Mouse (Mus musculus): ENCODE results near the gene Cpeb2.
A peak's percentile ranks its signal among the peaks of the same experiment; 100 is the strongest.

The Cpeb2 gene

DNA sequence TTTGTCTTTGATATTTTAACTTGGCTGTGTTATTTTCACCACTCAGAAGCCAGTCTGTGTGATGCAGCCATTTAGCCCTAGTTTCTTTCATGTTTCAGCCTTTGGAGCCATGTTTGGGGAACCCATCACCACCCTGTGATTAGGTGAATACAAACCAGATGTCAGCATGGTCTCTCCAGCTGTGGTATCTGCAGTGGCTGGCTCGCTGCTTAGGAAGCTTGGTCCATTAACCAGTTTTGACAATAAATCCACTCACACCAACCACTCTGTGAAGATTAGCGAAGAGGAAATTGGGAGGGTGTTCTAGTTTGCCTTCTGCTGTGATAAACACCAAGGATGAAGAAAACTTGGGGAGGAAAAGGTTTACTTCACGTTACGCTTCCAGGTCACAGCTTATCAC lies 92.6 kb downstream of the Cpeb2 start:
- no peak for DNase-seq (ENCODE audit: low read depth, low spot score)

DNA sequence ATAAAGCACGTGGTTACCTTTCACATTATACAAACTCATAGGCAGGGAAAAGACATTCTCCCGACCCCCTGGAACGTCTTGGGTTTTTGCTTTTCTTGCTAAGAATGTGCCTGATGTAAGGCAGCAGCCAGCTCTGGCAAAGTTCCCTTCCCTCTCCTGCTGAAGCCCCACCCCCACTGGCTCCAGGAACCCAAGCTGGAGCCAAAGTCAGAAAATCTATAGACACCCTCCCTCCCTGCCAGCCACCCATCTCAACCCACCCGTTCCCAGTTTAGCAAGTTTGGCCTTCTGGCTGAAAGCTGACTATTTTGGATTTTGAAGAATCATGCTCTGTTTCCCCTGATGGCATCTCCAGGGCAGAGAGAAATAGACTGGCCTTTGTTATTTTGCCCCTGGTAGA lies 95.6 kb downstream of the Cpeb2 start:
- peak; percentile 80 for DNase-seq (ENCODE audit: low read depth, low spot score)

DNA sequence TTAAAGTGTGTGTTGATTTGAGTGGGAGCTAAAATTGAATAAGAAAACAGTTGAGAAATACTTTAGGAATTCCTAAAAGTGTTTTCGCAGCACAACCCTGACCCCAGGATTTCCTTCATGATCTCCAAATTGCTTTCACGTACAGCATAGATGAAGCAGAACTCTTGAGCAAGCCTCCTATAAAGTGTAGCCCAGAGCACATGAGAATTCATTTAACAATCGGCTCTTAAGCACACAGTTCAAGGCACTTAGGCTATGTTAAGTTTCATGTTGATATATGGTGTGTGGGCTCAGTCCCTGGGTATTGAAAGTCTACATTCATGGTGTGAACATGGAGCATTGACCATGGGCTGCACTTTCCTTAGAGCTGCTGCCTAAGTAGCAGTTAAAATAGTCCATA lies 97.3 kb downstream of the Cpeb2 start:
- no peak for DNase-seq (ENCODE audit: low read depth, low spot score)

DNA sequence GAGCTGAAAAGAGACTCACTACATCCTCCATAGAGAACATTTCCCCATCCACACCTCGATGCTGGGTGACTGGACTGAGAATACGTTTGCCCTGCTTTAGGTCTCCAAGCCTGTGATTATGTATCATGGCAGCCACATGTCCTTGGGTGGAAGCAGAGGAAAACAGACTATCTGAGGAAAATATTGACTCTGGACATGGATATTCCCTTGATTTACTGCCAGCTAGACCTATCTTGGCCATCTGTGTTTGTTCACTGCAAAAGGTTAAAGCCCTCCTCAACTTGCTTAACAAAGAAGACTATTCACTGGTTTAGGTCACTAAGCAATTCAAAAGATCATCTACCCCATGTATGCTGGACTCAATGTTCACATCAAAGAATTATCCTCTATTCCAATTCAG lies 101.5 kb downstream of the Cpeb2 start:
- DNase-seq (ENCODE audit: low read depth, low spot score) = no peak

DNA sequence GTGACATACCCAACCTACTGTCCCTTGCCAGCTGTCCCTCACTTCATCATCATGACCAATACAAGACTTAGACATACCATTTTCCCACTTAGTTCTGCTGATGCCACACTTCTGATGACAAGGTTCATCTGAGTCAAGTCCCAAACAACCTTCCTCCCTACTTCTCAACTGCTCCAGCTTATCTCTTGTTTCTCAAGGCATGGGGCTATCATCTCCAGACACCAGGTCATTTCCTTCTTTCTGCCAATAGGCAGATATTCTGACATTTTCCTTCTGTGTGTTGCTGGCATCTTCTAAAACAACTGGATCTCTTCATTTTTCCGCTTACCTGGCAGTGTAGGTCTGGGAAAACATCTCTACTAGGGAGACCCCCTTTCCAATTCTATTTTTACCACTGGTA lies 104.2 kb downstream of the Cpeb2 start:
- DNase-seq (ENCODE audit: low read depth, low spot score) = no peak

DNA sequence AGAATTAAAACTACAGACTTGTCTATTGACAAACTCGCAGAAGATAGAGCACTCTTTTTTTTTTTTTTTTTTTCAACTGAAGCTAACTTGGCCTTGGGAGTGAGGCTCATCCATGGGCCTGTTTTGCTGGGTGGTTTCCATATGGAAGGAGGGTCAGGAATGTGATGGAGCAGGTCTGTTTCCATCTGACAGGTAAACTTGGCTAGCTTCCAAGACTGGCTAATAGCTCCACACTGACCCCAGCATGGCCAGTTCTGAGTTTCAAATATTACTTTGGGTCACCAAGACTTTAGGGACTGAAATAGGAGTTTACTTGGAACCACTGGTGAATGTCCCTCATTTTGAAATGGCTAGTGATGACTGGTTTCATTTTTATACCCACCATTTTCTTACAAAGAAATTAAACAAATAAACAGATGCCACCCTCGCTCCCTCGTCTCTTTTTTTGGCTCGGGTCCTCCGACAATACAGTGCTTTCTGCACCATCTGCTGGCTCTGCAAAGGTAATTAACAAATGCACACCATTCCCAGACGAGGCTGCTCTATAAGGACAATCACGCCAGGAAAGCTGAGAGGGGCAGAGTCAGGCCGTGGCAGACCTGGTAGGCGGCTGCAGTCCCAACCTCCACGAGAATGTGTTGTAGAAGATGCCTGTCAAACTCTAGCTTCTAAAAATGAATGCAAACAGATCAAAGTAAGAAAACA lies 106.0 kb downstream of the Cpeb2 start:
- DNase-seq (ENCODE audit: low read depth, low spot score) = peak; percentile 96

All from brain, adult 2 months (tissue).